Mouse (Mus musculus) bone marrow macrophage, adult 2 months (primary cell): ENCODE measurements around the gene Tm7sf3.

Source experiments
- CTCF ChIP-seq: IDR thresholded peaks from 2 replicates; pipeline ENCODE4 v1.5.1; 2012; ENCODE audit warnings: low read depth, mild to moderate bottlenecking, low read length, moderate library complexity
- POLR2A ChIP-seq: IDR thresholded peaks from 2 replicates; pipeline ENCODE4 v1.6.1; 2012; ENCODE audit warnings: mild to moderate bottlenecking, low read depth, low read length, borderline replicate concordance

- TF ChIP-seq CTCF (no peak), POLR2A (no peak)
Observed at GRCm38 (mm10) chr6:146685781-146686308, 43.2 kb upstream of the Tm7sf3 start.
